Mouse (Mus musculus) heart, postnatal 0 days (tissue): ENCODE measurements around the gene Tmem216. TPM values are rescaled to one million over a fixed set of nuclear protein-coding genes. Genes with fewer than 3 reads are reported as not detected.
"Not testable (repeated sequence)": the region's sequence is repeated elsewhere in the genome, so short reads cannot be mapped to it uniquely, and the experiment has no call there.

Experiments used
- ATAC-seq: fragments of 200-750 bp; cut with Nextera tagmentation; 2 replicates; pipeline ENCODE4 v1.8.0; 2017; ENCODE audit warnings: low read depth, moderate number of reproducible peaks, moderate library complexity; ENCODE audit not compliant: insufficient read depth
- DNase-seq: peaks from one replicate; pipeline ENCODE4 v3.0.0-alpha.2; 2016; ENCODE audit warnings: low spot score
- H3K27ac ChIP-seq: fragments of 300-500 bp; sonication (generic); 2 replicates; pipeline ENCODE4 v1.5.1; 2014; ENCODE audit warnings: low read depth, mild to moderate bottlenecking
- H3K27me3 ChIP-seq: fragments of 300-500 bp; sonication (generic); 2 replicates; pipeline ENCODE4 v1.6.1; 2014; ENCODE audit warnings: low read length, mixed read lengths; ENCODE audit not compliant: control insufficient read depth, insufficient read depth
- H3K36me3 ChIP-seq: fragments of 300-500 bp; sonication (generic); replicated peaks from 2 replicates; pipeline ENCODE4 v1.6.1; 2014; ENCODE audit warnings: low read length, mixed read lengths; ENCODE audit not compliant: control insufficient read depth, insufficient read depth
- H3K4me1 ChIP-seq: fragments of 300-500 bp; sonication (generic); 2 replicates; pipeline ENCODE4 v1.6.1; 2014; ENCODE audit warnings: antibody characterized with exemption; ENCODE audit not compliant: control insufficient read depth, insufficient read depth
- H3K4me2 ChIP-seq: fragments of 300-500 bp; sonication (generic); 2 replicates; pipeline ENCODE4 v1.6.1; 2014; ENCODE audit warnings: low read depth, mild to moderate bottlenecking, low read length, moderate library complexity
- H3K4me3 ChIP-seq: fragments of 300-500 bp; sonication (generic); 2 replicates; pipeline ENCODE4 v1.5.1; 2014; ENCODE audit warnings: low read depth, low read length
- H3K9ac ChIP-seq: fragments of 300-500 bp; sonication (generic); replicated peaks from 2 replicates; pipeline ENCODE4 v1.6.1; 2014; ENCODE audit warnings: low read depth, low read length, mixed read lengths
- H3K9me3 ChIP-seq: fragments of 300-500 bp; sonication (generic); replicated peaks from 2 replicates; pipeline ENCODE4 v1.6.1; 2016; ENCODE audit warnings: low read length; ENCODE audit not compliant: control insufficient read depth
- CTCF ChIP-seq: IDR thresholded peaks from 2 replicates; pipeline ENCODE4 v1.5.1; 2016; ENCODE audit warnings: antibody characterized with exemption, control low read depth, low read depth
- EP300 ChIP-seq: IDR thresholded peaks from 2 replicates; pipeline ENCODE4 v1.6.1; 2016; ENCODE audit warnings: antibody characterized with exemption, low read depth
- WGBS: fragments of 180-500 bp; shearing (Covaris S2); extraction: QIAGEN DNeasy Blood & Tissue Kit; methylation state at CpG from one replicate; pipeline ENCODE4 v1.1.7; 2014; 5-methylcytosine and 5-hydroxymethylcytosine counted together
- polyA plus RNA-seq: library from polyadenylated mRNA; unstranded; fragments of >200 nt; fragmentation: Nextera tagmentation; extraction: Ambion mirVana; gene quantifications from 2 replicates; pipeline ENCODE4 v1.2.1, GENCODE M21; 2015
- total RNA-seq: library from RNA; depleted of rRNA; stranded (reverse); fragments of >200 nt; gene quantifications from 2 replicates; pipeline ENCODE4 v1.2.3, GENCODE M21; 2014; ENCODE audit warnings: low replicate concordance

Gene Tmem216
- total and polyA plus RNA-seq, 2 experiments from 2014 or later: 12.7 to 12.9 TPM

- Histone ChIP-seq H3K9ac (no peak overlapping the region), H3K27me3 (no peaks in the 10 kb centered on the region), H3K4me3 (no peak overlapping the region), H3K4me2 (no peak overlapping the region), H3K36me3 (no peaks in the 10 kb centered on the region), H3K9me3 (no peaks in the 10 kb centered on the region), H3K4me1 (peaks cover 10% of the 10 kb centered on the region; the same call in 1 of the 2 replicates), H3K27ac (no peak overlapping the region)
- DNase-seq (no peak), ATAC-seq (no peak)
- TF ChIP-seq CTCF (no peak), EP300 (no peak)
- 79% methylated on average over 6 of the region's 6 CpGs for WGBS
Measured at GRCm38 (mm10) chr19:10564278-10564677, 8.2 kb upstream of the Tmem216 start.

GRCm38 (mm10) chr19:10562351-10562750 is 6.3 kb upstream of the Tmem216 start:
- Histone ChIP-seq H3K4me1 (peaks cover 10% of the 10 kb centered on the region; the same call in 1 of the 2 replicates), H3K4me3 (no peak overlapping the region), H3K27me3 (no peaks in the 10 kb centered on the region), H3K4me2 (no peak overlapping the region), H3K9me3 (no peaks in the 10 kb centered on the region), H3K36me3 (no peaks in the 10 kb centered on the region), H3K27ac (peak overlapping the region; percentile 92), H3K9ac (no peak overlapping the region)
- DNase-seq (no peak), ATAC-seq (no peak)
- WGBS: 65% methylated on average over 5 of the region's 5 CpGs
- TF ChIP-seq EP300: no peak
- no peak for TF ChIP-seq CTCF

- peak; percentile 91 for ATAC-seq
- H3K4me3 ChIP-seq: no peak overlapping the region
- H3K27me3 ChIP-seq: no peaks in the 10 kb centered on the region
- 28% methylated on average over 6 of the region's 6 CpGs for WGBS
- H3K4me2 ChIP-seq: no peak overlapping the region
- peaks cover 10% of the 10 kb centered on the region; the same call in 1 of the 2 replicates for H3K4me1 ChIP-seq
- H3K9ac ChIP-seq: no peak overlapping the region
- DNase-seq: peak; percentile 74
- no peaks in the 10 kb centered on the region for H3K36me3 ChIP-seq
- no peak for TF ChIP-seq EP300
- no peak for TF ChIP-seq CTCF
- no peaks in the 10 kb centered on the region for H3K9me3 ChIP-seq
- H3K27ac ChIP-seq: peak overlapping the region; percentile 92
Measured at GRCm38 (mm10) chr19:10561558-10562314, 5.7 kb upstream of the Tmem216 start.

- TF ChIP-seq CTCF: peak; percentile 47
- TF ChIP-seq EP300: no peak
- no peak overlapping the region for H3K4me3 ChIP-seq
- ATAC-seq: no peak
Measured at GRCm38 (mm10) chr19:10560108-10560507, 4.1 kb upstream of the Tmem216 start.

GRCm38 (mm10) chr19:10557837-10558375 is 1.9 kb upstream of the Tmem216 start:
- ATAC-seq, H3K27me3 ChIP-seq, H3K4me3 ChIP-seq, H3K4me2 ChIP-seq, H3K27ac ChIP-seq, H3K9ac ChIP-seq, H3K36me3 ChIP-seq, H3K9me3 ChIP-seq, DNase-seq: not testable (repeated sequence)
- peaks cover 18% of the 10 kb centered on the region; the same call in 1 of the 2 replicates for H3K4me1 ChIP-seq
- 76% methylated on average over 4 of the region's 4 CpGs for WGBS

More at GRCm38 (mm10) chr19:10560108-10560507, 4.1 kb upstream of the Tmem216 start:
- peaks cover 15% of the 10 kb centered on the region; the same call in 1 of the 2 replicates for H3K4me1 ChIP-seq
- H3K27ac ChIP-seq: no peak overlapping the region
- no peaks in the 10 kb centered on the region for H3K27me3 ChIP-seq
- WGBS: 40% methylated on average over 5 of the region's 5 CpGs
- H3K36me3 ChIP-seq: no peaks in the 10 kb centered on the region
- no peak overlapping the region for H3K9ac ChIP-seq
- no peak overlapping the region for H3K4me2 ChIP-seq
- no peaks in the 10 kb centered on the region for H3K9me3 ChIP-seq
- DNase-seq: peak; percentile 37
